Mouse (Mus musculus): ENCODE measurements around the gene Cemip2. TPM values are rescaled to one million over a fixed set of nuclear protein-coding genes. Genes with fewer than 3 reads are reported as not detected.

The Cemip2 gene
- polyA plus RNA-seq, 1 experiment from 2014 or later: 33.4 TPM

Other genes starting within 250 kb of the Cemip2 start
- gene 1110059E24Rik, start 125.4 kb upstream of the Cemip2 start, polyA plus RNA-seq (2015; fragmentation: Nextera tagmentation; extraction: Ambion mirVana): 57.8 and 59.4 TPM in 2 replicates
- 34.2 and 34.8 TPM in 2 replicates for gene Abhd17b, start 125.2 kb upstream of the Cemip2 start, polyA plus RNA-seq (2015; fragmentation: Nextera tagmentation; extraction: Ambion mirVana)